Mouse (Mus musculus) liver, adult 2 months (tissue): ENCODE measurements around the gene Olfr510.

ENCODE experiments used
- CTCF ChIP-seq: fragments of 200-500 bp; IDR thresholded peaks from 2 replicates; pipeline ENCODE4 v1.5.1; 2011; ENCODE audit warnings: low read depth, low read length, control low read depth
- POLR2A ChIP-seq: fragments of 200-500 bp; IDR thresholded peaks from 2 replicates; pipeline ENCODE4 v1.6.1; 2011; ENCODE audit warnings: low read length, control low read depth; ENCODE audit not compliant: insufficient read depth; ENCODE audit errors: extremely low read depth

DNA sequence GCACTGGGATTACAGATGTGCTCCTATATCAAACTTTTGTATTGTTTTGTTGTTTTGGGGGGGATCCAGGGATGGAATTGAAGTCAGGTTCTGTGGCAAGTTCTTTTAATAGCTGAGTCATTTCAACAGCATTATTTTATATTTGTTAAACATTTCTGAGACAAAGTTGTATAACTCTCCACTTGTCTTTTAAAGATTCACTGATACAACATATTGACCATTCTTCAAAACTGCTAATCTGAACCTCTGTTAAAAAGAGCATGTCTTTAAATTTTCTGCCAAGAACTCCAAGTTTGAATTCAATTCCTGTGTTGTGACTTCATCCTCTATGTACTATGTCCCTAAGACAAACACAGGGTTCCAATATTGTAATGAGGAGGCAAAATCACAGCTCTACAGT is 46.8 kb downstream of the Olfr510 start, which contains the start of gene Olfr512:
- TF ChIP-seq CTCF (no peak), POLR2A (no peak)
